Mouse (Mus musculus) testis, postnatal 14 days (tissue): ENCODE measurements around the gene Shroom3.
A peak's percentile ranks its signal among the peaks of the same experiment; 100 is the strongest.

Source experiments
- DNase-seq: peaks from one replicate; pipeline ENCODE4 v3.0.0; 2021; ENCODE audit warnings: low spot score

The Shroom3 gene

GRCm38 (mm10) chr5:92969926-92970325 is 286.7 kb downstream of the Shroom3 start:
- DNase-seq, result no peak

- no peak for DNase-seq
Observed at GRCm38 (mm10) chr5:92970480-92970879, 287.2 kb downstream of the Shroom3 start.

GRCm38 (mm10) chr5:92980393-92980792 is 297.2 kb downstream of the Shroom3 start:
- DNase-seq, result no peak

DNA sequence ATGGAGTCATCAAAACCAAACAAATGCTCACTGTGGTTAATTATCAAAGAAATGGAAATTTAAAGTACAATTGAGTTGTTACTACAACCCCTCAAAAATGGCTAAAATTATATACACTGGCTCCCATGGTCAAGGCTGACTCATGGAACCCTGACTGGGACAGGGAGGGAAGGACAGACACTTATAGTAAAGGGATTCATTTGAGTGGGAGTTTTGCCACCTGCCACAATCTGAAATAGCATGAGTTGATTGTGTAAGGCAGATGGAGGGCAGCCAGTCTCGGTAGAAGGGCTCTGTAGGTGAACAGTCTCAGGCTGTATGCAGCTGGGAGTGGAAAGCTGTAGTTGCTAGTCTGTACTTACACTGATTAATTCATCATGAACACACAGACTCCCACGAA is 297.6 kb downstream of the Shroom3 start:
- no peak for DNase-seq

- no peak for DNase-seq
Observed at GRCm38 (mm10) chr5:92982673-92983072, 299.4 kb downstream of the Shroom3 start.

DNA sequence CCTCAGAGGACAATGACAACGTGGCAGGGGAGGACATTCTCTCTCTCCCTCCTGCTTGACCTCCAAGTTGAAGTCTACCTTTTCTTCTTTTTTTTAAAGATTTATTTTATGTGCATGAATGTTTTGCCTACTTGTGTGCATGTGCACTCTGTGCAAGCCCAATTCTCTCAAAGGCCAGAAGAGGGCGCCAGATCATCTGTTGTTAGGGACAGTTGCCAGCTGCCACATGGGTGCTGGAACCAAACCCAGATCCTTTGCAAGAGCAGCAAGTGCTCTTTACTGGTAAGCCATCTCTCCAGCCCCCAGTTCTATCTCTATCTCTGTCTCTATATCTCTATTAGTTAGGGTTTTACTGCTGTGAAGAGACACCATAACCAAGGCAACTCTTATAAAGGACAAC is 300.7 kb downstream of the Shroom3 start:
- DNase-seq, result no peak

DNA sequence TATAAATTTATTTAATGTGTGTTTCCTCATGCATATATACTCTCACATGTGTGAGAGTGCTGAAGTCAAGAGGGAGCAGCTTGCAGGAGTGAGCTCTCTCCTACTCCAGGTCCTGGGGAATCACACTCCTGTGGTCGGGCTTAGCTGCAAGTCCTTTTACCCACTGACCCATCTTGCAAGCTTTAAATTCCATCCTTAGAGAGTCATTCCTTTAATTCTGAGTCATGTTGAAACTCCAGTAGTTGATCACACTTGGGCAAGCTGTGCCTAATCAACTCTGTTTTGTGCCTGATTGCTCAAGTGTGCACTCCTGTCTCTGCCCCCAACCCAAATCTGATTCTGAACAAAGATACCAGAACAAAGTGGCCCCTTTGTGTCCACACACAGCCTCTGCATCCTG is 301.5 kb downstream of the Shroom3 start:
- DNase-seq, result no peak

GRCm38 (mm10) chr5:92985391-92985790 is 302.2 kb downstream of the Shroom3 start:
- DNase-seq, result no peak

DNA sequence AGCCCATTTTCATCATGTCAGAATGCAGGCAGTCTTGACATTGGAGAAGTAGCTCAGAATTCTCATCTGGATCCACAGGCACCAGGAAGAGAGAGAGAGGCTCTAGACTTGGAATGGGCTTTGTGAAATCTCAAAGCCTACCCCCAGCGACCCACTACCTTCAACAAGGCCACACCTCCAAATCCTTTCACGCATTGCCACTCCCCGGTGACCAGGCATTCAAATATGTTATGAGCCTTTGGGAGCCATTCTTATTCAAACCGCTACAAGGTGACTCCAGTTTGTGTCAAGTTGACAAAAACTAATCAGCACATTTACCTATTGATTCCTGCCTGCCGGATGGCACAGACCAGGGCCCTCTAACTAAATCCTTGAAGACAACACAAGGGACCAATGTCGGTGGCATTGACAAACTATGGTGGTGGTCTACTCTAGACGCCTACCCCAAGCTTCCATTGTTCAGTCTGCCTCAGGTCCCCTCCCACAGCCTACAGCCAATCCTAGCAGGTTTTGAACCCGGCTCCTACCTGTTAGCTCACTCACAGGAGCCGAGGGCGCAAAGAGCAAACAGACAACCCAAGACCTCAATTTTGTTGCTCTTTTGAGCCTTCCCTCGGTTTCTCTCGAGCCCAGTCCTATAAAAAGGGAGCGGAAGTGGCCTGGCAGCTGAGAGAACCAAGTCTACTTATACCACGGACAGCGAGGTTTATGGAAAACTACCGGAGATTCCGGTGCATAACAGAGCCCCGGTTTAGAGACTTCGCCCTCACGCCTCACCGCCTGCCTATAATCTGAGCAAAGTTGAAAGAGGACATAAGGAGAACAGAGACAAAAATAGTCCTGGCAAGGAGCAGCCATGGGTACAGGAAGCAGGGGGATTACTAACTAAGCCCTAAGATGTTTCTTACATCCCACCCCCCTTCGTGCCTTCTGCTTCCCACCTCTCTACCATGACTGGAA is 303.7 kb downstream of the Shroom3 start:
- no peak for DNase-seq

- DNase-seq, result no peak
Observed at GRCm38 (mm10) chr5:92987891-92988768, 304.9 kb downstream of the Shroom3 start.

GRCm38 (mm10) chr5:92988769-92989356 is 305.6 kb downstream of the Shroom3 start:
- no peak for DNase-seq

DNA sequence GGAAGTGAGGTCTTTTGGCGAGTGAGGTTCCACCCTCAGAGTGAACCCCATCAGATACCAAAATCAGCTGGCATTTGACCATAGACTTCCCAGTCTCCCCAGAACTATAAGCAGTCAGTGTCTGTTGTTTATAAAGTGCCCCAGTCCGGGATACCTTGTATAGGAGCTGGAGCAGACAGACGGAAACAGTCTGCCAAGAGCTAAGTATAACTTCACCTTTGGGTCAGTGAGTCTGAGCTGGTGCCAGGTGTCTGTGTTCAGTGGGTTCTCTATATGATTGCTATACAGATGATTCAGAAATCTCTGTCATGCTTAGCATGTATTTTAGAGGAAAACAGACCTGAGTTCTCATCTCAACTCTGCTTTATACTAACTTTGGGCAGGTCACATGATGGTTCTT is 308.9 kb downstream of the Shroom3 start:
- DNase-seq, result no peak

DNA sequence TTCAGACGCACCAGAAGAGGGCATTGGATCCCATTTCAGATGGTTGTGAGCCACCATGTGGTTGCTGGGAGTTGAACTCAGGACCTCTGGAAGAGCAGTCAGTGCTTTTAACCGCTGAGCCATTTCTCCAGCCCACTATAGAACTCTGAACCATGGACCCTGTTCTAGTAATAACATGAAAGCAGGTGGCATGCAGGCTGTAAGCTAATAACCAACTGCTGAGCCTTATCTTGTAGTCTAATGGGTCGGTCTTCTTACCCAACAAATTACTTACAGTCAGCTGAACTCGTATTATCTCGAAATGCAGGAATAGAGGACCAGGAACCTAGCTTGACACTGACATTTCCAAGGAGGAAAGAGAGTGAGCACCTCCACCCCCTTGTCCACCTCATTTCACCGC is 311.1 kb downstream of the Shroom3 start:
- DNase-seq, result no peak

GRCm38 (mm10) chr5:92994861-92995260 is 311.6 kb downstream of the Shroom3 start:
- DNase-seq, result no peak

DNA sequence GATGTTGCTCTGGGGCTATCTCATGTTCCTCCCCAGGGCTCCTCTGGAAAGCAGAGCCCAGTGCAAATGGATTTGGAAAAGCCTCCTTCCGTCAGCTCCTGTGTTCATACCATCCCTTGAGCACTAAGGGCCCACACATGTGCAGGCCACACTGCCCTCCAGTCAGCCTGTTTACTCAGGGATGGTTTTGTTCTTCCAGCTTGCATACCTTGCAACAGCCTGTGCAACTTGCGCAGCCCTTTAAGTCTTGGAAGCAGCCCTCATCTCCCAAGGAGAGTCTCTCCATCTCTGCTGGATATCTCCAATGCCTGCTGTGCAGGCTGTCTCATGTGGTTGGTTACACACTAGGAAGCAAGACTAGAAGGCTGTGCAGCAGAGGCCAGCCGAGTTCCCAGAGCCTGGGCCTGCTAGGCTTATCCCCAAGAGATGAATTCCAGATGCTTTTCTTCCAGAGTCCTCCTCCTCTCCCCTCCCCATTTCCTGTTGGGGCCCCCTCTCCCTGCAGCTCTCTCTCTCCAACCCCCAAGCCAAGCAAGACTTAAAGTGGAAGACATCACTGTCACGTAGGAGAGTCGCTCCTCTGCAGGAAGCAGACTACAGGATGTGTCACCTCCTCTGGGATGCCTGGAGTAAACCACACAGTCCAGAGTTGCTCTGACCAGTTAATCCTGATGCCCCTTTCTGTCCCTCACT is 314.3 kb downstream of the Shroom3 start:
- no peak for DNase-seq

- no peak for DNase-seq
Observed at GRCm38 (mm10) chr5:92998494-92999016, 315.3 kb downstream of the Shroom3 start.

- no peak for DNase-seq
Observed at GRCm38 (mm10) chr5:93000060-93000459, 316.8 kb downstream of the Shroom3 start.

DNA sequence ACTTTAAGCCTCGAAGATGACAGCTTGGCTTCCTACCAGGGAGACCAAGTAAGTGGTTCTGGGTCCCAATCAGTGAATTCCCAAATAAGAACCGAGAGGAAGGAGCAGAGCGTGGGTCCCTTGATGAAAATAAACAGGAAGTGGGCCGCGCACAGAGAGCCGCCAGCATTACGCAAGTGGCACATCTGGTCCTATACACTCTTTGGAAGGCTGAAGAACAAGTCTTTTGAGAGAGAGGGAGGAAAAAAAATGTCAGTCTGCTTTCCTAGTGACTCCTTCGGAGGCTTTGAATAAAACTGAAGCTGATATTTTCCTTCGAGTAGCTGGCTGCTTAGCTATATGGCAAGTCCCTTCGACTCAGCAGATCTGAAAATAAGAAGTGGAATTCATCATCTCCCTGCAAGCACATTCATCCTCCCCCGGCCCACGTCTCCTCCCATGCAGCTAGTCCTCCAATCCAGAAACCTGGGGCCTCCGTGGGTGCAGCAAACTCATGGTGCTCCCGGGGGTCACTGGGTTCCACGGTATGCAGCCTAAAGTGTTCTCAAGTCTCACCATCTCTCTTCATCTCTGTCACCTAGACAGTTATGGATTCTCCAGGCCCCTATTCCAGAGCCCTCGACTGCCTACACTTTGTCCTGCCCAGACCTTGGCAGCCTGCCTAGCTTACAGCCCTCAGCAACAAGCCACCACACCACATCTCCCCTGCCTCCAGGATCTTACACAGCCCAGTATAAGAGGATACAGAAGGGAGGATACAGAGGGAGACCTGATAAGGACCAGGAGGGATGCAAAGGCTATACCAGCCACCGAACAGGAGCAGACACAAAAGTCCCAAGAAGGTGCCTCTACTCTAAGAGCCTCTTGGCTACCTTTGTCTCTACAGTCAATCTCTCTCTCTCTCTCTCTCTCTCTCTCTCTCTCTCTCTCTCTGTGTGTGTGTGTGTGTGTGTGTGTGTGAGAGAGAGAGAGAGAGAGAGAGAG is 317.8 kb downstream of the Shroom3 start:
- DNase-seq, result no peak

DNA sequence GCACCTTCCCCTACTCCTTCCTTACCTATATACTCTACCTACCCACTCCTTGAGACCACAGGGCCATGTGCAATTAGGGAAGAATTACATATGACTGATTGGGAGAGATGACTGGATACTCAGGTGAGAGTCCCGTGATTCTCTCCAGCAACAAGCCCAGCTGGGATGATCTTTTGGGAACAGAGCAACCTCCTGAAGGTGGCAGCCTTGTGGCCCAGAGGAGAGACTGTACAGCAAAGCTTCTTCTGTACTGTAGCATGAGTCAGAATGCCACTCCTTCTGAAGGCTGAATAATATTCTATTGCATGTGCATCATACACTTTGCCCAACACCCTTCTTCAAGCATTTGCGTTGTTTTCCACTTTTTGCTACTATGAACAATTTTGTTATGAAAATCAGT is 319.4 kb downstream of the Shroom3 start:
- no peak for DNase-seq

DNA sequence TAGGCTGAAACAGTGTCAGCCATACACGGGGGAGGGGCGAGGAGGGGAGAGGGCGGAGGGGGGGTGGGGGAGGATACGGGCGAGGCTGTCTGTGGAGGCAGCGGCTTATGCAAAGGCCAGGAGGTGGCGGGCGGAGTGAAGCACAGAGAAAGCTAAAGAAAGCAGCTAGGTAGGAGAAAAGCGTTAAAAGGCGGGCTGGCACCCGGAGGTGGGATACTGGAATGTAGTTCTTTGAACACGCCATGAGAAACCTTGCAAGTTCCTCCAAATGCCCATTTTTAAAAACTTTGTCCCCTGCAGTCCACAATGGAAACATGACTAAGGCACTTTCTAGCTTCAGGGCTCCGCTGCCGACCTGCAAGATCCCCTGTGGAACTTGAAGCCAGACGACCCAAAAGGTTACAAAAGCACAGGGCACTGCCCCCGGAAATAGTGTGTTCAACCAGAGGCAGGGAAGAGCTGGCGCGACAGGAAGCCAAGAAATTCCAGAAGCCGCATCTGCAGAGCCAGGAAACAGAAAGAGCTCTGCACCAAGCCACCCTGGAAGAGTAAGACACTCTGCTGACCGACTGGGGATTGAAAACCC is 322.1 kb downstream of the Shroom3 start:
- DNase-seq, result peak; percentile 32
